Mouse (Mus musculus) subcutaneous adipose tissue, adult 2 months (tissue): ENCODE measurements around the gene Cdc42ep1. TPM values are rescaled to one million over a fixed set of nuclear protein-coding genes. Genes with fewer than 3 reads are reported as not detected.

Experiments used
- polyA plus RNA-seq: library from polyadenylated mRNA; depleted of rRNA; stranded (reverse); fragments of >200 nt; gene quantifications from 2 replicates; pipeline ENCODE4 v1.2.3, GENCODE M21; 2012; ENCODE audit warnings: low replicate concordance; rRNA removed

Cdc42ep1 gene
- 113 and 345 TPM in 2 replicates for polyA plus RNA-seq

DNA sequence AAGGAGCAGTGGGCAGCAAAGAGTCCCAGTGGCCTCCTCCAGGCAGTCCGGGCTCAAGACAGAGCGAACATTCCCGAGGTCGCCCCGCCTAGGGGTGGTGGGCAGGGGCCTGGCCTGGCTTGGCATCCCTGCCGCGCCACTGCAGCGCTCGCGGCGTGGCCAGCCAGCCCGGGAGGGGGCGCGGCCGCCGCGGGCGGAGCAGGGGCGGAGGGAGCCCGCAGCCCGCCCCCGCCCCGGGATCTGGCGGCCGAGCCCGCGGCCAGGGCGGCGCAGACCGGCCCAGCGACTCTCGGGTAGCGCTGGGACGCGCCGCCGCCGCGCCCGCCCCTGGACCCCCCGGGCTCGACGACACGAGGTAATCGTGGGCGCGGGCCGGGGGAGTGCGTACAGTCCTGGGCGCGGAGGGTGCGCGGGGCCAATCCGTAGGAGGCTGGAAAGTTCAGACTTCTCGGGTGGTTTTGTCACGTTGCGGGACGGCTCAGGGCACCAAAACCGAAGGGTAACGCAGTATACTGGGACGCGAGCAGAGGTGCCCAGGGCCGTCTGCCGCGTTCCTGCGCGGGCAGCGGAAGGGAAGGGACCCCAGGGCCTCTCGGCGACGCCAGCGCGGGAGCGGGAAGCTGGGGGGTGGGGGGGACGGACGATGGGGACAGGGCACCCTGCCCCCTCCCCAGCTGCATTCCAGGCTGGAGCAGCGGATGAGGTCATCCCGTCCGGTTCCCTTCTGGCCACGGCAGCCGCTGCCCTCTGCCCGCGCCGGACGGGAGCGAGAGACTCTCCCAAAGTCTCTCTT lies at the start of gene Cdc42ep1:
TSS of gene Cdc42ep1 (plus strand) at position 254 of the 793 bp plus-strand sequence.

DNA sequence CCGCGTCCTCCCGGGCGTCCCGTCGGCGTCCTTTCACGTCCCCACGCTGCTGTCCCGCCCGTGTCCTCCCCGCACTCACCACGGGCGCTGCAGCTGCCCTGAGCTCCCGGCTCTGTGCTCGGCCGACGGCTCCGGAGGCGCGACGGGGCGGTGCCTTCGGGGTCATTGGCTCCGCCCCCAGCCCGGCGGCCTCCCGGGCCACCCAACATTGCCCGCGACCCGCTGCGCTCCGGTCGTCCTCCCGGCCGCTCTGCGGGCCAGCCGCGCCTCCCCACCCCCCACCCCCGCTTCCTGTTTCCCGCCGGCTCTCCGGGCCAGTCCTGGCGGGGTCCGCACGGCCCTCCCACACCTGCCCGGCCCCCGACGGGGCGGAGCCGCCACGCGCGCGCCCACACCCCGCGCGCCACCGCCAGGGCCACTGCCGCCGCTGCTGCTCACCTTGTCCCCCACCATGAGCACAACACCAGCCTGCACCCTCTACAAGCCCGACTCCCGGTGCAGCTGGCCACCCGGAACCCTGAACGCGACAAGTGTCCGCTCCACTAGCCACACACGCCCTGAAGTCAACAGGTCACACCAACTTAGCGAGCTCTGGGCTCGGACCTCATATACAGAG lies 39.5 kb upstream of the Cdc42ep1 start, which contains the start of gene Card10:
TSS of gene Card10 (minus strand) at position 267 of the 616 bp plus-strand sequence.

GRCm38 (mm10) chr15:78855303-78855965 lies 13.0 kb downstream of the Cdc42ep1 start, which contains the start of gene Lgals2:
TSS of gene Lgals2 (minus strand) at chr15:78855529.

GRCm38 (mm10) chr15:78876991-78877809 lies 34.8 kb downstream of the Cdc42ep1 start, which contains the start of gene Gga1:
TSS of gene Gga1 (plus strand) at chr15:78877190.

DNA sequence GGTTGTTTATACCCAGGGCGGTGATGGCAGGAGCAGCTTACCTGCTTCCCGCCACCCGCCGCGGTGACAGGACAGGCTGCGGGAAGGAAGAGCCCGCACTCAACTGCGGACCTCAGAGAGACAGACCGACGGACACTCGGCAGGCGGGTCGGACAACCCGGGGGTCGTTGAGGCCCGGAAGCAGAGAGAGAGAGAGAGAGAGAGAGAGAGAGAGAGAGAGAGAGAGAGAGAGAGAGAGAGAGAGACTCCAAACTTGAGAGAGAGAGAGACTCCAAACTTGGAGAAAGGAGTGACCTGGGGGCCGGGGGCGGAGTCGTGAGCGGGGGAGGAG lies 57.0 kb downstream of the Cdc42ep1 start, which contains the start of gene Gm49510:
TSS of gene Gm49510 (plus strand) at position 259 of the 331 bp plus-strand sequence.

DNA sequence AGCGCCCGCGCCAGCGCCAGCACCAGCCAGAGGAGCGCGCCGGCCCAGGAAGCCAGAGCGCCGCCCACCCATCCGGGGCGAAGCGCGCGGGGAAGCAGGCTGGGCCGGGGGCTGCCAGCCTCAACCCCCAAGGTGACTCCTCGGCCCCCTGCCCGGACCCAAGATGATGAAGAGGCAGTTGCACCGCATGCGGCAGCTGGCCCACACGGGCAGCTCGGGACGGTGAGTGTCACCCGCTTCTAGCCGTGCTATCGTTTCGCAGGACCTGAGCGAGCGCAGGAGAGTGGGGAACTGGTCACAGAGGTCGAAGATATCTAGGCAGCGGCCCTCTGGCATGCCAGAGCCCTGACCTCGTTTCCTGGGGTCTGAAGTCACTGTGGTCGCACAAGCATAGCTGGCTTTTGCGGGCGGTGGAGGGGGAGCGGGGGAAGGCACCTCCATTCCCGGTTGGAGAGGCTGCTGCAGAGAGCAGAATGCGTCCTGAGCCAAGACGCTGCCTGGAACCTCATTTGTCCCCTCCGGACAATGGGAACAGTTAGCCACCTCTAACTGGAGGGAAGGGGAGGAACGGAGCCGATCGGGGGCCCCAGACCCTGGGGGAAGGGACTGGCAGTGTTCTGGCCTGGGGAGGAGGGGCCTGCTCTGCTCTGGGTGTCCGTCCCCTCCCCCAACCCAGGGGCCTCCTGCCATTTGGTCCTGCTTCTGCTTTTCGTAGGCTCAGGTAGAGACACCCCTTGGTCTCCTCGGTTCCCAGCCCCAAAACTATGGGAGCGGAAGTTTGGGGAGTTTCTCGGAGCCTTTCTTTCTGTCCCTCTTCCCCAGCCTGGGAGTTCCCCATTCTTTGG lies 57.5 kb downstream of the Cdc42ep1 start, which contains the start of gene Sh3bp1:
TSS of gene Sh3bp1 (plus strand) at position 29 of the 845 bp plus-strand sequence.

Other genes starting within 250 kb of the Cdc42ep1 start
- gene Cyth4, start 245.6 kb upstream of the Cdc42ep1 start, polyA plus RNA-seq = 32.4 and 50.0 TPM in 2 replicates
- 0.05 TPM in 1 of 2 replicates, not detected in the other for gene Elfn2, start 123.9 kb upstream of the Cdc42ep1 start, polyA plus RNA-seq
- 87.2 and 261 TPM in 2 replicates for gene Mfng, start 69.1 kb upstream of the Cdc42ep1 start, polyA plus RNA-seq
- gene Card10, start 39.6 kb upstream of the Cdc42ep1 start, polyA plus RNA-seq = 28.9 and 72.2 TPM in 2 replicates
- gene Lgals2, start 12.9 kb downstream of the Cdc42ep1 start, polyA plus RNA-seq = 0.75 and 1.7 TPM in 2 replicates
- gene Gga1, start 34.6 kb downstream of the Cdc42ep1 start, polyA plus RNA-seq = 77.4 and 85.5 TPM in 2 replicates
- 0.04 and 0.08 TPM in 2 replicates for gene Gm49510, start 57.0 kb downstream of the Cdc42ep1 start, polyA plus RNA-seq
- 27.4 and 95.4 TPM in 2 replicates for gene Sh3bp1, start 57.1 kb downstream of the Cdc42ep1 start, polyA plus RNA-seq
- 7.4 and 12.8 TPM in 2 replicates for gene Pdxp, start 71.3 kb downstream of the Cdc42ep1 start, polyA plus RNA-seq
- gene Lgals1, start 84.1 kb downstream of the Cdc42ep1 start, polyA plus RNA-seq = 3,321 and 5,577 TPM in 2 replicates
- 28.0 and 29.6 TPM in 2 replicates for gene Nol12, start 92.3 kb downstream of the Cdc42ep1 start, polyA plus RNA-seq
- gene Triobp, start 105.1 kb downstream of the Cdc42ep1 start, polyA plus RNA-seq = 71.7 and 108 TPM in 2 replicates
- 61.7 and 125 TPM in 2 replicates for gene H1f0, start 185.8 kb downstream of the Cdc42ep1 start, polyA plus RNA-seq
- gene Galr3, start 199.3 kb downstream of the Cdc42ep1 start, polyA plus RNA-seq = 0.54 TPM in 1 of 2 replicates, not detected in the other
- gene Ankrd54, start 220.3 kb downstream of the Cdc42ep1 start, polyA plus RNA-seq = 32.5 and 48.9 TPM in 2 replicates
- gene Eif3l, start 232.6 kb downstream of the Cdc42ep1 start, polyA plus RNA-seq = 229 TPM in 2 replicates